Mouse (Mus musculus) heart, embryonic 16.5 days (tissue): ENCODE measurements around the gene 4931440F15Rik. TPM values are rescaled to one million over a fixed set of nuclear protein-coding genes. Genes with fewer than 3 reads are reported as not detected.

Source experiments
- ATAC-seq: fragments of 200-750 bp; cut with Nextera tagmentation; replicated peaks from 2 replicates; pipeline ENCODE4 v1.8.0; 2017; ENCODE audit warnings: moderate number of reproducible peaks; ENCODE audit not compliant: insufficient read depth, low FRiP score; ENCODE audit errors: extremely low read depth
- H3K27ac ChIP-seq: fragments of 300-500 bp; sonication (generic); 2 replicates; pipeline ENCODE4 v1.5.1; 2014; ENCODE audit warnings: mild to moderate bottlenecking, low read length, control low read depth, moderate library complexity
- H3K27me3 ChIP-seq: fragments of 300-500 bp; sonication (generic); 2 replicates; pipeline ENCODE4 v1.6.1; 2014; ENCODE audit warnings: low read length, mixed read lengths; ENCODE audit not compliant: control insufficient read depth, insufficient read depth
- H3K36me3 ChIP-seq: fragments of 300-500 bp; sonication (generic); 2 replicates; pipeline ENCODE4 v1.6.1; 2014; ENCODE audit not compliant: control insufficient read depth, insufficient read depth
- H3K4me1 ChIP-seq: fragments of 300-500 bp; sonication (generic); 2 replicates; pipeline ENCODE4 v1.6.1; 2014; ENCODE audit warnings: low read length, mixed read lengths; ENCODE audit not compliant: control insufficient read depth, insufficient read depth
- H3K4me2 ChIP-seq: fragments of 300-500 bp; sonication (generic); 2 replicates; pipeline ENCODE4 v1.6.1; 2014; ENCODE audit warnings: low read depth, mild to moderate bottlenecking, control low read depth, low read length
- H3K4me3 ChIP-seq: fragments of 300-500 bp; sonication (generic); 2 replicates; pipeline ENCODE4 v1.5.1; 2014; ENCODE audit warnings: mild to moderate bottlenecking, control low read depth, low read length
- H3K9ac ChIP-seq: fragments of 300-500 bp; sonication (generic); 2 replicates; pipeline ENCODE4 v1.6.1; 2014; ENCODE audit warnings: low read length, control low read depth
- H3K9me3 ChIP-seq: fragments of 300-500 bp; sonication (generic); replicated peaks from 2 replicates; pipeline ENCODE4 v1.6.1; 2016; ENCODE audit warnings: low read length; ENCODE audit not compliant: control insufficient read depth
- WGBS: fragments of 180-500 bp; shearing (Covaris S2); extraction: QIAGEN DNeasy Blood & Tissue Kit; methylation state at CpG from one replicate; pipeline ENCODE4 v1.1.7; 2014; 5-methylcytosine and 5-hydroxymethylcytosine counted together
- polyA plus RNA-seq: library from polyadenylated mRNA; unstranded; fragments of >200 nt; fragmentation: Nextera tagmentation; extraction: Ambion mirVana; gene quantifications from 2 replicates; pipeline ENCODE4 v1.2.1, GENCODE M21; 2015

4931440F15Rik gene
- polyA plus RNA-seq, 1 experiment from 2014 or later = 0.18 TPM

DNA sequence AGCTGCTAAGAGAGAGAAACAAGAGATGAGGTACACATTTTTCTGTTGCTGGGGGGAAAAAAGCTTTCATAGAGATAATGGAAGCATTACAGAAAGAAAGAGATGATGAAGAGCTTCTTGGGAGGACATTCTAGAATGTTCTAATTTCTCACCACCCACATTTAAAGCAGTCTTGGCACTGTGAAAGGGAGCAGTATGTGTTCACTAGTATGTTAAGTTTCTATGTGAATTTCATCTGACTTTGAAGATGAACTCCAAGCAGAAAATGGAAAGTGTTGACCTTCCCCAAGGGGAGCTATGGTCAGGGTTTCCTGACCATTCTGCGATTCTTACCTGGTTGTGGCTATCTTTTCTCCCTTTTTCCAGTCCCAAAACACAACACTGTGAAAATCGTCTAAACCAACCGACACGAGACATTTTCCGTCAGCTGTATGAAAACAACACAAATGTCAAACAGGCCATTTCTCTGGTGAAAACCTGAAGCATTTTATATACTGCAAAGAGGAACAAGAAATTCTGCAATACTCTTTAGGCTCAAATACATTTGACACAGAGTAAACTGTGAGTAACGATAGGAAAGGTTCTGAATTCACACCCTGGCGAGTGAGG is 16.4 kb downstream of the 4931440F15Rik start:
- 82% methylated on average over 7 of the region's 7 CpGs for WGBS
- H3K27ac ChIP-seq = peak overlapping the region; percentile 91

DNA sequence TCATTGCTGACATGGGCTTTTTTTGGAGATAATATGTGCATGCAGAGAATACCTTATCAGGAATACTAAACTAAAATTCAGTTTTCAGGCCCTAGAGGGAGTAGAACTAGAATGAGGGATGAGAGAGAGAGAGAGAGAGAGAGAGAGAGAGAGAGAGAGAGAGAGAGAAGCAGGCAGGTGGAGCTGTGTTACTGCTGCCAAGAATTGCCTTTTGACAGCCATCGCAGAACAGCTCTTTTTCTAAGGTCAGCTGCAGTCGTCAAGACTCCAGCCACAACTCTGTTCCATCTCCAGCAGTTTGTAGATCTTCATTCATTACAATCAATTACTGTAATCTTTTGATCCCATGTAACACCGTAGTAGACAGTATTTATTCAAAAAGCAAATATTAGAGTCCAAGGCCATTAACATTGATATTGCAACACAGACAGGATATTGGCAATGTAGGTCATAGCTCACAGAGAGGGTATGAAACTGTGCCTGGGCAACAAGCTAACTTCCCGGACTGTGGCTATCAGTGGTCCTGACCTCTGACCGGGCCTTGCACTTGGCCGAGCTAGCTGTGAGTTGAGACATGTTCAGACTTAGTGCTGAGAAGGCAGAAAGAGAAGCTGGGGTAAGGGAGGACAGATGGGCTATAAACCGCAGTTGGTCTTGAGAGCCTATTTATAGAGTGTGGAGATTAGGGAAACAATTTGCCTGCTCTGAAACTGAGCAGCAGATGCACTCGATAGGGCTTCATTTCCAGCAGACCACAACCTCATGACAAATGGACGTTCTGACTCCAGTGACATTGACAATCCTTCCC is 17.1 kb downstream of the 4931440F15Rik start:
- ATAC-seq = peak; percentile 80
- Histone ChIP-seq H3K4me2 (peak overlapping the region; percentile 18; the same call in 1 of the 2 replicates), H3K27me3 (no peaks in the 10 kb centered on the region), H3K4me1 (peaks cover 21% of the 10 kb centered on the region), H3K9me3 (no peaks in the 10 kb centered on the region), H3K4me3 (no peak overlapping the region), H3K27ac (peak overlapping the region; percentile 91), H3K36me3 (no peaks in the 10 kb centered on the region), H3K9ac (peak overlapping the region; percentile 50)
- WGBS = 23% methylated on average over 9 of the region's 9 CpGs

More for the DNA sequence above, 16.4 kb downstream of the 4931440F15Rik start:
- H3K4me3 ChIP-seq = no peak overlapping the region
- no peak overlapping the region for H3K4me2 ChIP-seq
- no peak for ATAC-seq
- no peaks in the 10 kb centered on the region for H3K9me3 ChIP-seq
- no peak overlapping the region for H3K9ac ChIP-seq
- no peaks in the 10 kb centered on the region for H3K36me3 ChIP-seq
- H3K27me3 ChIP-seq = no peaks in the 10 kb centered on the region
- peaks cover 21% of the 10 kb centered on the region for H3K4me1 ChIP-seq

DNA sequence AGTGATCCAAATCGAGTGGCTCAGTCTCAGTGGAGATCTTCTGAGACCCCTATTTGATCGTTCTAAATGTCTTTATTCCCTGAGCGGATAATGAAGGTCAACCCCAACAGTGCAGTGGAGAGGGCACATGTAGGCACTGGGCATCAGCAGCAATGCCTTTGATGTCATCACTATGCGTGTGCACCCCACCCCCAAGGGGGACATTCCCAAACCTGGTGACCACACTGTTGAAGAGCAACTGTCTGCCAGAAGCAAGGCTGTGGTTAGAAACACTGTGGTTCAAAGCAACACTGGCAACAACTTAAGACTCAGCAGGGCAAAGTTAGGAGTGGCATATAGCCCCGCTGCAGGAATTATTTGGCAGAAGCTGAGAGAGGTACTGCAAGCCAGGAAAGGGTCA is 18.1 kb downstream of the 4931440F15Rik start:
- Histone ChIP-seq H3K4me3 (no peak overlapping the region), H3K4me2 (no peak overlapping the region), H3K36me3 (no peaks in the 10 kb centered on the region), H3K4me1 (peaks cover 21% of the 10 kb centered on the region), H3K27ac (no peak overlapping the region), H3K9ac (no peak overlapping the region), H3K9me3 (no peaks in the 10 kb centered on the region), H3K27me3 (no peaks in the 10 kb centered on the region)
- no peak; the same call in 1 of the 2 replicates for ATAC-seq
- WGBS = 77% methylated on average over 5 of the region's 5 CpGs

DNA sequence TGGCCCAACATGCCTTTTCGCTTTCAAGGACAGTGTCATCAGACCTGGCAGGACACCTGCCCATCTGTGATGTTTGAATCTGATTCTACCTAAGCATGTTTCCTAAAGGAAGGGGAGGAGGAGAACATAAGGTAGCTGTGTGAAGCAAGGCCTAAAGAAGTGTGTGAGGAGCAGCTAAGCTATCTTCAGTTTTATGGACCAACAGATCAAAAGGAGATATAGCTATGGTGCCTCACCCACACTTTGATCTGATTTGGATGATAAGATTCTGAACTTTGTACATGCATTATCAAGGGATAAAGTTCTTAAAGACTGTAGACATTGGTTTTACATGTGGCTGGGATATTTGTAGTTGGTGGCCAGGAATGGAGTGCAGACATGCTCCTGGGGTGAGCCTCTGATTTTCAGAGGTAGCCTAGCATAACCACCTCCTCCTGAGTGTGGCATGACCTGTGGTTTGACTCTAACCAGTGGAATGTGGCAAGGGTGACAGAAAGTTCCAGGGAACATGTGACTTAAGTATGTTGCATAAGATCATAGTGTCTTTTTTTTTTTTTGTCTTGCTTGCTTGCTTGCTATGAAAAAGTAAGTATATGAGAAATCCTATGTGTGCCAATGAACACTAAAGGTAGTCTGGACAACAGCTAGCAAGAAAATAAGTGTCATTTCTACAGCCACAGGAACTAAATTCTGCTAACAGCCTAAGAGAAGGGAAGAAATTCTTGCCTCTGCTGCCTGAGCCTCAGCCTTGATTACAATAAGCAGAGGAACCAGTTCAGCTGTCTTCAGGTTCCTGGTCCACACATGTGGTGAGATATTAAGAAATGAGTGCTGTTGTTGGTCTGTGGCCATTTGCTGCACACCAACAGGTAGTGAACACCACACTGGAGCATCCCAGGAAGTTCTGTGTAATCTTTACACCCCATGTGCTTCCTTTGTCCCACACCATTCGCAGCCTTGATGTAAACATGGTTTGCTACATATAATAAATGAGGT is 23.7 kb downstream of the 4931440F15Rik start:
- H3K4me2 ChIP-seq = no peak overlapping the region
- H3K9ac ChIP-seq = no peak overlapping the region
- H3K36me3 ChIP-seq = no peaks in the 10 kb centered on the region
- H3K27ac ChIP-seq = no peak overlapping the region
- H3K27me3 ChIP-seq = no peaks in the 10 kb centered on the region
- no peak for ATAC-seq
- no peak overlapping the region for H3K4me3 ChIP-seq
- H3K9me3 ChIP-seq = no peaks in the 10 kb centered on the region
- WGBS = 83% methylated on average over 2 of the region's 2 CpGs
- no peaks in the 10 kb centered on the region for H3K4me1 ChIP-seq

DNA sequence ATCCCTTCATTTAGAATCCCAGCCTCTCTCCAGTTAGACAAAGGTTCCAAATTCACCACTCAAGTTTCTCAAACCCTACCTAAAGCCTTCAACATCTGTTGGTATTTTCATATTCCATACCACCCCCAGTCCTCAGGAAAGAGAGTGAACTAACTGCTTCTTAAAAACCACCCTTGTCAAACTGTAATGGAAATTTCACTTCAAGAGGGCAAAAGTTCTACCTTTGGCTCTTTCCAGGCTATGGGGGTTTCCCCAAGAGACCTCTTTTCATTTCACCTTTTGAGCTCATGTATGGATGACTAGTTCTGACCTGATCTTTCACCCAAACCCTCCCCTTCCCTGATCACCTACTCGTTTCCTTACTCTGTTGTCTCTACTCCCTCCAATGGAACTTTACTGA is 25.6 kb downstream of the 4931440F15Rik start:
- ATAC-seq = no peak
- Histone ChIP-seq H3K4me2 (no peak overlapping the region), H3K36me3 (no peaks in the 10 kb centered on the region), H3K27ac (no peak overlapping the region), H3K4me1 (peaks cover 5% of the 10 kb centered on the region; the same call in 1 of the 2 replicates), H3K9me3 (no peaks in the 10 kb centered on the region), H3K4me3 (no peak overlapping the region), H3K9ac (no peak overlapping the region), H3K27me3 (no peaks in the 10 kb centered on the region)
- 59% methylated on average over 1 of the region's 1 CpGs for whole genome bisulfite sequencing

DNA sequence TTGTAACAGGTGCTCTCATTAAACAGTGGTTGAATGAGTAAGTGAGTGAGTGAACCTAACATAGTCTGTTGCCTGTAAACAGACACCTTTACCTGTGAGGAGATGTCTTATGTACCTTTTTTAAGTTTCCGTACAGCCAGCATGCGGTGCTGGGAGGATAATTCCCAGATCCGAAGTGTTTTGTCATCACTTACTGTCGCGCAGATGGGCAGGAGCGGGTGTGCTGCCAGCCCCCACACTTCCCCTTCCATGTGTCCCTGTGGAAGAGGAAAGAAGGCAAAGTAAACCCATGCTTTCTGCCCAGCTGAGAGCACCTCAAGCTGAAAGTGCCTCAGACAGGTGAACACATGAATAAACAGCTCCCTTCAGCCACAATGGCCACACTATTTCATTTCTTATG is 30.4 kb downstream of the 4931440F15Rik start:
- no peaks in the 10 kb centered on the region for H3K36me3 ChIP-seq
- WGBS = 47% methylated on average over 6 of the region's 6 CpGs
- no peak overlapping the region for H3K27ac ChIP-seq
- no peaks in the 10 kb centered on the region for H3K27me3 ChIP-seq
- ATAC-seq = no peak
- H3K4me2 ChIP-seq = no peak overlapping the region
- no peaks in the 10 kb centered on the region for H3K9me3 ChIP-seq
- H3K9ac ChIP-seq = no peak overlapping the region
- no peak overlapping the region for H3K4me3 ChIP-seq
- peaks cover 17% of the 10 kb centered on the region for H3K4me1 ChIP-seq

DNA sequence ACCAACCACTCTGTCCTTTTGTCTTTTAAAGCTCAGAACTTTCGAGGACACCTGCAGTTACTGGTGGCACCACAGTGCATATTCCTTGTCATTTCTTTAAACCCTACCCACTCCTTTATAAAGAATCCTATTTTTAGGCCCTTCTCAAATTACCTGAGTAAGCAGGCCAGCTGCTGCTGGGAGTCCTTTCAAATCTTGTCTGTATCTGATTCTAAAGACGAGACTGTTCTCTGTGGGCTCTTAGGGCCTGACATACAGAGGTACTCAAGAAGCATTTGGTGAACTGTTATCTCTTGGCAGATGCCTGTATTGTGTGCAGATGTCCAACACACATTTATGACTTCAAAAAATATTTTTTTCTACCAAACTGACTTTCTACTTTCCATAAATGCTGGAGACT is 31.0 kb downstream of the 4931440F15Rik start:
- Histone ChIP-seq H3K9ac (no peak overlapping the region), H3K27me3 (no peaks in the 10 kb centered on the region), H3K4me1 (peaks cover 17% of the 10 kb centered on the region), H3K4me3 (no peak overlapping the region), H3K9me3 (no peaks in the 10 kb centered on the region), H3K27ac (peak overlapping the region; percentile 11; the same call in 1 of the 2 replicates), H3K36me3 (no peaks in the 10 kb centered on the region), H3K4me2 (no peak overlapping the region)
- 19% methylated on average over 2 of the region's 2 CpGs for WGBS
- ATAC-seq = no peak

DNA sequence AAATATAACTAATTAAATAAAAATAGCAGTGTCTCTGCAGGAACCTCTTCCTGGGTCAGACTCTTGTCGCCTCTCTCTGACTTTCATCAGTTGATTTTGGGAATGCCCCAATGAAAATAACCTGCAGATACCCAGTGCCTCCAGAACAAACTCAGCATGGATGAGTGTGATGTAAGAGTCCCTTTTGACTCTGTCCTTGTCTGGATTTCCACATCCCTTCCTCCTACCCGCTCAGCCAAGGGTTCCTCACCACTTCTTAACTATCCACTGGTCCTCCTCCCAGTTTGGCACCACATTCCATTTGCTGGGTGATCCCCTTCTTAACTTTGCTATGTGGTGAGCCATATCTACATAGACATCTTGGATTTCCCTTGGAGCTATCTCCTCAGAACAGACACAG is 34.7 kb downstream of the 4931440F15Rik start:
- H3K36me3 ChIP-seq = no peaks in the 10 kb centered on the region
- no peak overlapping the region for H3K4me3 ChIP-seq
- no peak for ATAC-seq
- peaks cover 17% of the 10 kb centered on the region for H3K4me1 ChIP-seq
- H3K9me3 ChIP-seq = no peaks in the 10 kb centered on the region
- H3K9ac ChIP-seq = no peak overlapping the region
- 80% methylated on average over 2 of the region's 2 CpGs for WGBS
- no peak overlapping the region for H3K4me2 ChIP-seq
- no peak overlapping the region for H3K27ac ChIP-seq
- no peaks in the 10 kb centered on the region for H3K27me3 ChIP-seq
